ENCODE assay signal across 25 mouse cellular contexts in genomic region chr1:12334186-12334585, GRCm38 (mm10).
"Had no signal": no experiment of that assay in that cellular context is flagged by ENCODE, and none has a peak within 500 bp of the region (broad histone marks: within the 10 kb centered on the region; RNA-seq: fewer than 3 reads in every experiment).

No protein-coding gene starts in this region.

- H3K4me2 ChIP-seq: heart, embryonic 12.5 days; hindbrain, embryonic 12.5 days; hindbrain, embryonic 14.5 days; limb, embryonic 13.5 days; limb, embryonic 15.5 days; liver, embryonic 12.5 days had no signal

- H3K27me3 ChIP-seq: heart, embryonic 12.5 days; hindbrain, embryonic 12.5 days; limb, embryonic 13.5 days; limb, embryonic 15.5 days; liver, embryonic 12.5 days had no signal

- H3K36me3 ChIP-seq: heart, embryonic 10.5 days; heart, embryonic 12.5 days; hindbrain, embryonic 10.5 days; hindbrain, embryonic 12.5 days; limb, embryonic 13.5 days; limb, embryonic 15.5 days; liver, embryonic 12.5 days had no signal

- ATAC-seq: hindbrain, postnatal 0 days; intestine, embryonic 16.5 days; liver, embryonic 12.5 days had no signal

- H3K9ac ChIP-seq: heart, embryonic 12.5 days; hindbrain, embryonic 12.5 days; hindbrain, embryonic 14.5 days; limb, embryonic 13.5 days; limb, embryonic 15.5 days; liver, embryonic 12.5 days; liver, embryonic 14.5 days had no signal

- H3K4me1 ChIP-seq: heart, embryonic 10.5 days; heart, embryonic 12.5 days; hindbrain, embryonic 10.5 days; hindbrain, embryonic 12.5 days; limb, embryonic 15.5 days; liver, embryonic 12.5 days had no signal

- DNase-seq: gastrocnemius, adult 2 months; gastrocnemius, postnatal 10 days; gastrocnemius, postnatal 25 days; heart, adult 18-20 months; heart, postnatal 10 days; heart, postnatal 4 days; kidney, adult 18-20 months; kidney, adult 8-10 months; kidney, postnatal 10 days; kidney, postnatal 25 days; kidney, postnatal 4 days; layer of hippocampus, adult 9-11 months; layer of hippocampus, postnatal 36 days; left cerebral cortex, postnatal 4 days had no signal

- H3K9me3 ChIP-seq: heart, embryonic 10.5 days; heart, embryonic 12.5 days; hindbrain, embryonic 10.5 days; hindbrain, embryonic 12.5 days; limb, embryonic 13.5 days; limb, embryonic 15.5 days; liver, embryonic 12.5 days had no signal

- H3K4me3 ChIP-seq: gastrocnemius, adult 2 months; heart, embryonic 10.5 days; heart, embryonic 12.5 days; hindbrain, embryonic 10.5 days; hindbrain, embryonic 12.5 days; limb, embryonic 13.5 days; limb, embryonic 15.5 days; liver, embryonic 12.5 days had no signal

- H3K27ac ChIP-seq: gastrocnemius, adult 2 months; heart, embryonic 10.5 days; hindbrain, embryonic 10.5 days; hindbrain, embryonic 12.5 days; hindbrain, embryonic 14.5 days; hindbrain, postnatal 0 days; limb, embryonic 13.5 days; limb, embryonic 15.5 days; liver, embryonic 12.5 days; liver, embryonic 14.5 days had no signal
